In the genomic region with DNA sequence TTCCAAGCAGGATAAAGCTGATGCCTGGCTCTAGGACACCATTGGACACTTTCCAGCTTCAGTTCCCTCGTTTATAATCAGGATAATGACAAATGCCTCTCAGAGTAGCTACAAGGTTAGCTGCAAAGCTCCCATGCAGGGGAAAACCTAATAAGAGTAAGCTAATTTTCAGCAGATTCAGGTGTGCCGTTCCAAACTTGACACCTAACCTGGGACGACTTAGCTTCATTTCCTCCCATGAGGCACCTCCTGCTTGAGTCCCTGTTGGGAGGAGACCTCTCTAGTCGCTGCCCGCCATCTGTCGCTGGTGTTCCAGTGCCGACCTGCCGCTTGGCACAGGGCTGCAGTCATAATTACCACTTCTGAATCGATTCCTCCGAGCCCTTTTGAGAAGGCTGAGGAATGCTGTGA, we compare ENCODE assay signal across 17 mouse cellular contexts.
A peak's percentile ranks its signal among the peaks of the same experiment; 100 is the strongest.
DNase-seq lines count a peak whose midpoint lies in the region; ATAC-seq lines count a peak whose summit lies in the region.
"Had no signal": no experiment of that assay in that cellular context is flagged by ENCODE, and none has a peak within 500 bp of the region (broad histone marks: within the 10 kb centered on the region; RNA-seq: fewer than 3 reads in every experiment).

No protein-coding gene starts in this region.

- ATAC-seq in hindbrain, embryonic 12.5 days (ENCODE audit: low FRiP score): no peak
- peak; percentile 68 for ATAC-seq in forebrain, embryonic 14.5 days
- ATAC-seq in midbrain, embryonic 16.5 days: peak; percentile 66; the same call in 1 of the 2 replicates
- ATAC-seq: liver, embryonic 12.5 days had no signal

- WGBS in hindbrain, embryonic 12.5 days: 38% methylated on average over 10 of the region's 10 CpGs
- 63% methylated on average over 10 of the region's 10 CpGs for WGBS in hindbrain, embryonic 10.5 days
- WGBS in forebrain, embryonic 14.5 days: 22% methylated on average over 10 of the region's 10 CpGs
- whole genome bisulfite sequencing in midbrain, embryonic 16.5 days: 7% methylated on average over 10 of the region's 10 CpGs

- no peak overlapping the region for H3K4me3 ChIP-seq in hindbrain, embryonic 12.5 days
- no peak overlapping the region for H3K4me3 ChIP-seq in hindbrain, embryonic 10.5 days
- no peak overlapping the region for H3K4me3 ChIP-seq in forebrain, embryonic 14.5 days (ENCODE audit: low read depth, low read length)
- no peak overlapping the region for H3K4me3 ChIP-seq in midbrain, embryonic 16.5 days (ENCODE audit: low read depth, low read length)
- H3K4me3 ChIP-seq: embryonic facial prominence, embryonic 12.5 days; heart, embryonic 13.5 days; kidney, embryonic 15.5 days; liver, embryonic 12.5 days; megakaryocyte, embryonic 14.5 days had no signal

- no peaks in the 10 kb centered on the region for H3K36me3 ChIP-seq in hindbrain, embryonic 12.5 days
- H3K36me3 ChIP-seq in hindbrain, embryonic 10.5 days: no peaks in the 10 kb centered on the region
- no peaks in the 10 kb centered on the region for H3K36me3 ChIP-seq in forebrain, embryonic 14.5 days (ENCODE audit: control insufficient read depth, insufficient read depth, low read length)
- H3K36me3 ChIP-seq in midbrain, embryonic 16.5 days (ENCODE audit: control insufficient read depth, insufficient read depth, low read length): no peaks in the 10 kb centered on the region
- H3K36me3 ChIP-seq: embryonic facial prominence, embryonic 12.5 days; heart, embryonic 13.5 days; kidney, embryonic 15.5 days; liver, embryonic 12.5 days had no signal

- peak overlapping the region; percentile 49 for H3K27ac ChIP-seq in hindbrain, embryonic 12.5 days
- H3K27ac ChIP-seq in hindbrain, embryonic 10.5 days: no peak overlapping the region
- peak overlapping the region; percentile 76 for H3K27ac ChIP-seq in forebrain, embryonic 14.5 days (ENCODE audit: low read depth, low read length)
- peak overlapping the region; percentile 71 for H3K27ac ChIP-seq in midbrain, embryonic 16.5 days (ENCODE audit: low read length)
- H3K27ac ChIP-seq: embryonic facial prominence, embryonic 12.5 days; heart, embryonic 13.5 days; kidney, embryonic 15.5 days; liver, embryonic 12.5 days had no signal

- no peak for DNase-seq in hindbrain, embryonic 10.5 days (ENCODE audit: low spot score)
- DNase-seq in cerebellum, adult 11-12 months: peak; percentile 76
- peak; percentile 80 for DNase-seq in forebrain, embryonic 14.5 days (ENCODE audit: low spot score)
- no peak for DNase-seq in thymus, postnatal 25 days
- DNase-seq in adrenal gland, postnatal 25 days: no peak
- no peak for DNase-seq in kidney, adult 8-10 months
- DNase-seq: adrenal gland, adult 2 months; gastrocnemius, postnatal 36 days; retina, postnatal 1 day; spleen, adult 18-20 months had no signal

- H3K4me2 ChIP-seq in hindbrain, embryonic 12.5 days (replicated peaks): no peak overlapping the region
- H3K4me2 ChIP-seq in forebrain, embryonic 14.5 days (ENCODE audit: low read length): peak overlapping the region; percentile 33; the same call in 1 of the 2 replicates
- H3K4me2 ChIP-seq in midbrain, embryonic 16.5 days (ENCODE audit: low read length): peak overlapping the region; percentile 34
- H3K4me2 ChIP-seq: embryonic facial prominence, embryonic 12.5 days; heart, embryonic 13.5 days; kidney, embryonic 15.5 days; liver, embryonic 12.5 days had no signal

- no peaks in the 10 kb centered on the region for H3K9me3 ChIP-seq in hindbrain, embryonic 12.5 days (replicated peaks)
- H3K9me3 ChIP-seq in hindbrain, embryonic 10.5 days: no peaks in the 10 kb centered on the region
- no peaks in the 10 kb centered on the region for H3K9me3 ChIP-seq in forebrain, embryonic 14.5 days (replicated peaks; ENCODE audit: control insufficient read depth, low read length)
- H3K9me3 ChIP-seq in midbrain, embryonic 16.5 days (replicated peaks; ENCODE audit: control insufficient read depth, low read length, poor library complexity, severe bottlenecking): no peaks in the 10 kb centered on the region
- H3K9me3 ChIP-seq: embryonic facial prominence, embryonic 12.5 days; heart, embryonic 13.5 days; kidney, embryonic 15.5 days; liver, embryonic 12.5 days; megakaryocyte, embryonic 14.5 days had no signal

- H3K27me3 ChIP-seq in hindbrain, embryonic 12.5 days: no peaks in the 10 kb centered on the region
- no peaks in the 10 kb centered on the region for H3K27me3 ChIP-seq in hindbrain, embryonic 10.5 days (ENCODE audit: insufficient read depth, poor library complexity, severe bottlenecking)
- H3K27me3 ChIP-seq in forebrain, embryonic 14.5 days (replicated peaks; ENCODE audit: control insufficient read depth, insufficient read depth, low read length): no peaks in the 10 kb centered on the region
- H3K27me3 ChIP-seq in midbrain, embryonic 16.5 days (ENCODE audit: control insufficient read depth, insufficient read depth, low read depth, low read length): no peaks in the 10 kb centered on the region
- H3K27me3 ChIP-seq: embryonic facial prominence, embryonic 12.5 days; liver, embryonic 12.5 days; megakaryocyte, embryonic 14.5 days had no signal

- H3K4me1 ChIP-seq in hindbrain, embryonic 12.5 days: peaks cover 49% of the 10 kb centered on the region
- H3K4me1 ChIP-seq in hindbrain, embryonic 10.5 days (replicated peaks): peaks cover 48% of the 10 kb centered on the region
- H3K4me1 ChIP-seq in forebrain, embryonic 14.5 days (ENCODE audit: control insufficient read depth, insufficient read depth, low read length): peaks cover 52% of the 10 kb centered on the region
- peaks cover 30% of the 10 kb centered on the region for H3K4me1 ChIP-seq in midbrain, embryonic 16.5 days (ENCODE audit: control insufficient read depth, insufficient read depth, low read length)
- H3K4me1 ChIP-seq: heart, embryonic 13.5 days; kidney, embryonic 15.5 days; liver, embryonic 12.5 days; megakaryocyte, embryonic 14.5 days had no signal

- H3K9ac ChIP-seq in hindbrain, embryonic 12.5 days: no peak overlapping the region
- H3K9ac ChIP-seq in forebrain, embryonic 14.5 days (ENCODE audit: low read length): no peak overlapping the region
- no peak overlapping the region for H3K9ac ChIP-seq in midbrain, embryonic 16.5 days (ENCODE audit: low read depth, low read length)
- H3K9ac ChIP-seq: embryonic facial prominence, embryonic 12.5 days; heart, embryonic 13.5 days; kidney, embryonic 15.5 days; liver, embryonic 12.5 days had no signal

Comparison
In these comparisons a context has a peak if more than half of its experiments do, and no peak if none do; other contexts are left out.
1. DNase-seq: peak in cerebellum, adult 11-12 months (single experiment) and forebrain, embryonic 14.5 days (single experiment); none in hindbrain, embryonic 10.5 days (single experiment), thymus, postnatal 25 days (single experiment), adrenal gland, postnatal 25 days (single experiment) and kidney, adult 8-10 months (0 of 2).